Mouse (Mus musculus): ENCODE data around the gene Fhit.

Fhit gene

DNA sequence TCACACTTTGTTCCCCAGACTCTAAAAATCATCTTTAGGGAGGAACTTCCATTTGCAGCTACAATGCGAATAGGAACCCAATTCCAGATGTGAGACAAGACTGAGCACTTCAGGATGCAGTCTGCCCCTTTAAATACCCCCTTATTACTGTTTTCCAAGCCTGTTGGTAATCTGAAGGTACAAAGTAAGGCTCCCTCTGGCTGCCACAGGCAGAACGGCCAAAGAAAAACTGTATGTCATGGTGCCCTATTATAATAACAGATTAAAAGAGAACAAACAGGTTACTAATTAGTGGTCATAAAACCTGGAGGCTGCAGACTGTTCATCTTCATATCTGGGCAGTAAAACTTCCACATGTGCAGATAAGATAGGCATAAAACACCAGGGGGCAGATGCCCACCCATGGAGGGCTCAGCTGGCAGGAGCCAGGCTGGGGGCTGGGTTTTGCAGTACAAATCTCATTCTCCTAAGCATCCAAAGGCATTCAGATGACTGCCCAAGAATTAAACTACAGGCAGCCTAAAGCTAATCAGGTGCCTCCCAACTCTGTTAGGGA, 1439.8 kb downstream of the Fhit start:
- DNase-seq (ENCODE audit: low read depth, low spot score): no peak

DNA sequence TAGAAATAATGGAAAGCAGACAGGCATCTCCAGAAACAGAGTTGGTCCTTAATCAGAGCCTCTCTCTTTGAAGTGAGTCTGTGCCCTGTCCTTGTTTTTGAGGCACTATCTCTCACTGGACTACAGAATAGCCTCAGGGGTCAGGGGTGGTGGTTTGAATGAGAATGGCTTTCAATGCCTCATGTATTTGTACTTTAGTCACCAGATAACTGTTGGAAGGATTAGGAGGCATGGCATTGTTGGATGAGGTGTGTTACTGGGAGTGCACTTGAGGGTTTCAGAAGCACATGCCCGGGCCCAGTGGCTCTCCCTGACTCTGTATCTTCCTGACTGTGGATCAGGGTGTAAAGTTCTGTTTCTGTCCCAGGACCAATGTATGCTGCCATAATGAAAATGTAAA, 1463.2 kb downstream of the Fhit start:
- no peak for DNase-seq (ENCODE audit: low read depth, low spot score)

DNA sequence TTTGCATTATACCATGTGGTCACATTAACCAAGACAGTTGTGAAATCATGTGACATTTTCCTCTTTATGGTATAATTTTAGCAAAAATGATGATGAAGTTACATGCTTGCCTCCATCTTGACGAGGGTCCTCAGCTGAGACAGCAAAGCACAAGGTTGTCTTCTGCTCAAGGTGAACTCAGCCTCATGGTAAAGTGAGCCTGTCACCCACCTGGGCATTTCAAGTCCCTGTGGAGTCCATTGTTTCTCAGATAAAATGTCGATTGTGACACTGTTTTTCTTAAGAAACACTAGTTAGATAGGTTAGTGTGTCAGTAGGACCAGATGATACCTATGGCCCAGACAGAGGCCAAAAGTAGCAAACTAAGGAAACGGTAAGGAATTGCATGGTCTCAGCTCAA, 1464.7 kb downstream of the Fhit start:
- no peak for DNase-seq (ENCODE audit: low read depth, low spot score)

DNA sequence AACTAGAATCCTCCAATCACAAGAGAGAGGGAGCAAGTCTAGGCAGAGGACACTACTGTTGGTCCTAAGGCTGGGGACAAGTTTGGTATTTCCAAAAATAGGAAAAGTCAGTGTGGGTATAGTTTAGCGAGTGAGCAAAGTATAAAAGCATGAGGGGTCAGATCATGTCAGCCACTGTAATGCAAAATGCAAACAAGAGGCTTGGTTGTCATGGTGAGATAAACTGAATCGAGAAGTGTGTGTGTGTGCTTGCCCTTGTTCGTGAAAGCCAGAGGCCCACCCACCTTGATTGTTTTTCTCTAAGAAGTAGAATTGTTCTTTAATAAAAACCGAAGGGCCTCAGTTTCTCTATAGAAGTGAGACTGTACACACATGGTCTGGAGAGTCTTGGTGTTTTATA, 1465.8 kb downstream of the Fhit start:
- no peak for DNase-seq (ENCODE audit: low read depth, low spot score)

DNA sequence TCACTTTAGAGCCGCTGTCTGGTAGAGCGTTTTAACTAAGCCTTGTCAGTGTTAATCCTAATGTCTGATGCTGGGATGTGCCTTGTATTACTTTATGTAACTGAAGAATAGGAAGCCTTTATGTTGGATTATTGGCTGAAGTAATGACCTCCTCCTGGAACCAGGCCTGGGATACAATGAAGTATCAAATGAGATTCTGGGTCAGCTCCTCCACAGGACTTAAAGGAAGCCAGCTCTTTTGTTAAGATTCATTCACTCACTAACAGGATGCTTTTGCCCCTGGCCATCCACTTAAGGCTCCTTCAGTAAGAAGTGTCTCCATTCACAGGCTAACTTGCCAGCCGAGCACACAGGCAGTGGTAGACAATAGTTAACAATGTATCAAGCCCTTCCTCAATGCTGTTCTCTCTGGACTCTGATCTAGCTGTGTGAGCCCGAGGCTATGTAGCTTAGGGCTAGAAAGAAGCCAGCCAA, 1466.6 kb downstream of the Fhit start:
- DNase-seq (ENCODE audit: low read depth, low spot score): no peak

DNA sequence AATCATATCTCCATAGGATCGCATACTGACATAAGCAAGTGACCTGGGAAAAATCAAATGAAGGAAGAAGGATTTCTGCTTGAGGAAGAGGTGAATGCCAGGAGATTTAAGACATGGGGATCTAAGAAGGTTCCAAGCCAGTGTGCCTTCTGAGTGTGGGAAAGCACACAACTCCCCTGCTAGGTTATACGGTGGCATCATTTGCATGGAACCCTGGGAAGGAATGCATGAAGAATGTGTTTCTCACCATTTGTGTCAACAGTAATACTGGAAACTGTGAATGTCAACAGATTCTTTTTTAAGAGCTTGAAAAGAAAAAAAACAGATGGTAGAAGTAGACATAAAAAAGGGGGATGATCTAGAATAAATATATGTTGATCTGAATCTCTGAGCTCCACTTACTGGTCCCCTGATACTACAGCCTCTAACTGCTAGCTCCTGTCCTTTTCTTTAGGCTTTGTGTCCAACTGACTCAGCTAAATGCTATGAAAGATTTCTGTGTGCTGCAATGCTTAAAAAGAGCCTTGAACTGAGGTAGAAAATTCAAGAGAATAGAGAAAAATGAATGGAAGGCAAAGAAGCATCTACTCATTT, 1473.1 kb downstream of the Fhit start:
- DNase-seq (ENCODE audit: low read depth, low spot score): no peak

DNA sequence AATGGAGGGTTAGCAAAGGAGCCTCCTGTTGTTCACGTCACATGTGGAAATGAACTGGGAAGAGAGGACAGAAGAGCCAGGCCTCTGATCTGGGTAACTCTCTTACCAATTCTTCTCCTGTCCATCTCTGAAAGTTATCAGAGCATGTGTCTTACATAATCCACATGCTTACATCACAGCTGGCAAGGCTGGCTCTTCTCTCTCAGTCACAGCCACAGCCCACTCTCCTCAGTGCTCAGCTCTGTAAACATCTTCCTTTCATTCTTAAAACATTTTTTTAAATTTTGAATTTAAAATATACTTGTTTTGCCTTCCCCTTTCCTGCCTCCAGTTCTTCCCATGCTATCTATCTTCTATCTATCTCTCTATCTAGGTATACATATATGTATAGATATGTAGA, 1477.5 kb downstream of the Fhit start:
- DNase-seq (ENCODE audit: low read depth, low spot score): no peak

DNA sequence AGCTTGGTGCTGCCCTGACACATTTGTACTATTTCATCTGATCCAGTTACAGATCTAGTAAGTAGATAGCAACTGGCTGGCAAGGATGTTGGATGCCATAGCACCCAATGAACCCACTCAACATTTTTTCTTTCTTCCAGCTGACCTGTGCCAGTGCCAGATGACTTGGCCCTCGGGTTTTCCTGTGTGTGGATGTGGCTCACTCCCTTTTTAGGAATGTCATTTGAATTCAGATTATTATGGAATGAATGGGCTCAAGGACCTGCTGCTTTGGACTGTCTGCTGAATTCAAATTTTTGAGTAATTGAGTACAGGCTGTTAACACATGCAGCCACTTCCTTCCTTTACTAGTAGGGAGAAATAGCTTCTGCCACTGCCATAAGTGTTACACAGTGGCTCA, 1489.1 kb downstream of the Fhit start:
- no peak for DNase-seq (ENCODE audit: low read depth, low spot score)

DNA sequence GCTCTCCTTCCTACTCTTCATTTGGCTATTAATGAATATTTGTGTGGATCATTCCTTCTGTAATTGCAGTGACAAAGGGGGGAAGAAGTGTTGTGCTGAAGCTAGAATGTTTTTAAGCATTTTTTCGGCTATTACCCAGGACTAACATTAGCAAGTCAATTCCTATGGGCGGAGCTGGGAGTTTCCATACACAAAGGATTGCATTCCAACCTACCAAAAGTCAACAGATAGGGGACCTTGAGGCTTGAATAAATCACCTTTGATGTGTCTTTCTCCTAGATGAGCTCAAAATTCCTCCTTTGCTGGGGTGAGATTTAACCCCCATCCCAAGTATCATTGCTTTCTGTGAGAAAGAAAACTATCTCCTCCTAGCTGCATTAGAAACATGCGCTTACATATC, 1490.1 kb downstream of the Fhit start:
- no peak for DNase-seq (ENCODE audit: low read depth, low spot score)

DNA sequence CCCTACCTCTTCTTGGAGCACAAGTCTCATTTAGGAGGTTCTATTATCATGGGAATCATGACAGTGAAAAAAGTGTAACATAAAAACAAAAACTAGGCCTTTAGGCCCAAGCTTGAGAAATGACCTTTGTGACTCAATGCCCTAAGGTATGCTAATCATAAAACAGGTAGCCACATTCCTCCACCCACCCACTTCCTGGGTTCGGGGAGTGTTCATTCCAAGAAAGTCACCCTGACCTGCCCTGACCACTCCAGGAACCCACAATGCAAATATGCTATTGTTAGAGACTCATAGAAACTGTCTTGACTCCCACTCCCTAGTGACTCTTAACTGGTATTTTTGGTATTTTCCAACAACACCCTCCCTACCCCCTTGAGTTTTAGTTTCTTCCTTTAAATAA, 1492.1 kb downstream of the Fhit start:
- no peak for DNase-seq (ENCODE audit: low read depth, low spot score)

DNA sequence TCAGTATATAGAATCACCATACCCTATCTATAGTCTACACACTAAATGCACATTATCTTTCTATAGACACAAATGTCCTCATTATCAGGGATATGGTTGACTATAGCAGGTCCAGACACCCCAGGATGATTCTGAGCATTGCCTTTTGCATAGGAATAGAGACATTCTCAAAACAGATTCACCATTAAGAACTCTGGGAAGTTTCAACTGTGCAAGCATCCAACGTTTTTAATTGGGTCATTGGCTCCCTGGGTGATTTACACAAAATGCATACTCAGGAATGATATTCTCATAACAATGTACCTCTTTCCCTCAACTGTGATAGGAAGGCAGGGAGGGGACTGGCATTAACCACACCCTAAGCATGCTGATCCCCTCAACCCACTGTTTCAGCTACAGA, 1503.4 kb downstream of the Fhit start:
- no peak for DNase-seq (ENCODE audit: low read depth, low spot score)

DNA sequence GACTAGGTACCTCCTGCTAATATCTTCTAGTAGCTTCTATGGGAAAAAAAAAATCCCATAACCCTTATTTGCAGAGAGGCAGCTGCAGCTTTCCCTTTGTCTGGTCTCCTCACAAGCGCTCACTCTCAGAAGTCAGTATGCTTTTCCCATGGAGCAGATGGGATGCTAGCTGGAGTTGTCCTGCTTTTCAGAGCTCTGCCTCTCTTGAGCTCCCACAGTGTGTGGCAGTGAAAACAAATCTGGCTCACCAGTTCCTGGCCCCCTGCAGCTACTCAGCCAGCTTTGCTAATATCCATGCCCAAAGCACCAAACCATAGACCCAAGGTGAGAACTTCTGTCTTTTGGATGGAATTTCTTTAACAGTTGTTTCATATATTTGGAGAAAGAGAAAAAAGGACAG, 1510.4 kb downstream of the Fhit start:
- no peak for DNase-seq (ENCODE audit: low read depth, low spot score)

DNA sequence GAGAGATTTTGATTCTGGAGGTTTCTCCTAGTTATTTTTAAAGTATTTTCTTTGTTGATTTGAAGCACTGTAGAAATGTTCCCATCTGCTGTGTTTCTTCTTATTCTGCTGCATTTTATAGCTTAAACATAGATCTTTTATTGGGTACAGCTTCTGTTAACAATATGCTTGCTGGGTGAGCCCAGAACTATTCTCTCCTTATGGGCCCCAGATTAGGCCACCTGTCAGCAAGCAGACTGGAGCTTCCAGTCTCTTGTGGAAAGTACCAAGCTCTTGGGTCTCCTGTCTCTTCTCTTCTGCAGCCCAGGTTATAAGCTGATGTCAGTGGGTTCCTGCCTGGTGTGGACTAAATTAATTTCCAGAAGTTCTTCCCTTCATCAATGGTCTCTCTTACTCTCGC, 1513.4 kb downstream of the Fhit start:
- no peak for DNase-seq (ENCODE audit: low read depth, low spot score)

DNA sequence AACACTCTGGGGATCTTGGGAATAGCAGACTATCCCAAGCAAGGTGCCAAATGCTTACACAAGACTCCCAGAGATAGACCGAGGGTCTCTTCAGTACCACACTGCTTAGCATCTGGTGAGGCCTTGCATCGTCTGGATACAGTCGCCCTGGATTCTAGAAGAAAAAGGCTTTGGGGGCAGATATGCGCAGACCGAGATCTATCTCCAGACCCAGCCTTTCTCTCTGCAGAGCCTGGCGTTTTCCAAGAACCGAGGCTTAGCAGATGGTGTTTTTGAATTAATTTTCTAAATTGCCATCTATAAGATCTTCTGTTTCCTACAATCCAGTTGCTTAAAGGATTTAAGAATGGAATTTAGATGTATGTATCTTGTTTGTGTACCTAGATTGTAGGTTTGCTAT, 1515.6 kb downstream of the Fhit start:
- DNase-seq (ENCODE audit: low read depth, low spot score): no peak

DNA sequence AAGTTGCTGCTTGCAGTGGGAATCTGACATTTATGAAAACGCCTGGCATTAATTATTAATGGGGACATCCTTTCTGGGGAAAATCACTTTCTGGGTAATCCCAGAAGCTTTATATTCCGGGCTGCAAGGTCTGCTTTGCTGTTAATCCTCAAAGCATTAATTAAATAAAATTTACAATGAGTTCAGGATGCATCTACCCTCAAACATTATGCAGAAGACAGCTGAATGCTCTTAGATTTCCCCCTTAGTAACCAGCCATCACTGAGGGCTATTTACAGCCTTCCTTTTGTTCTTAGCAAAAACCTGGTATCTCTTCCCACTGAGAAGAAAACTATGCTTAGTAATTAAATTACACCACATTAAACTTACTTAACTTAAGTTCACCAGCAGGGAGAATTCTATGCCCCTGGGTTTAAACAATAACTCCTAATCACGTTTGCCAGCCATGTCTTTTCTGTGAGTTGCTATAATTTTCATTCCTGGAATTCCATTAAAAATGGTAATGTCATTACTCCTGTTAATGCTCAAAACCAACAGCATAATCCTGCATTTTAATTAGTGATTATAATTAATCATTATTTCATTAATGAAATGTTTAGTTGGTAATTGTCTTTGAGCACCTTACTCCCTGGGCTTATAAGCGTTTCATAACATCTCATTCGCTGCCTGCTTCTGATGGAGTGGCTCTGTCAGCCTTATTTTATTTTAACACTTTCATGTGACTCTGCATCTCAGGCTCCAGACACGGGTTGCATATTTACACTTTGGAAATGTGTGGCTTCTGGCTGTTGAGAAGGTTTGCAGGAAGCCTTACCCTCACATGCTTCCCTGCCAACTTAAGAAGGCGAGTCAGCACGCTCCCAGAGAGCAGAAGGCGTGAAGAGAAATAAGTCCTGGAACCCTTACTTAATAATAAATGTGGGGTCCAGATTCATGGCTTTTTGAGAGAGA, 1517.3 kb downstream of the Fhit start:
- DNase-seq (ENCODE audit: low read depth, low spot score): no peak

DNA sequence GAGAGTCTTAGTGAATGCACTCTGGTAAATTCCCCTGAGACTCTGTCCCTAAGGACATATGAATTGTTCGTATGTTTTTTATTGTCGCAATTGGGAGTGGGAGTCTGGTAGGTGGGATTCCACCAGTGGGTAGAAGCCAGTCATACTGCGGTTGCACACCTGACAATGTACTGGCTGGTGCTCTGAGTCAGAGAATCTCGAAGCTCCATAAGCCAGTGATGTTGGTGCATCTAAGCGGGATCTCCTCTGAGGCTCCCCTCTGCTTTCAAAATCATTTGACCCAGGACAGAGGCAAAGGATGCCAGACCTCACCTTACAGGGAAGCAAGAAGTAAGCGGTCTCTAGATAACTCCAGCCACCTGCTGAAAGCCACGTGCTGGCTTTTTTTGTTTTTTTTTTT, 1518.1 kb downstream of the Fhit start:
- no peak for DNase-seq (ENCODE audit: low read depth, low spot score)

DNA sequence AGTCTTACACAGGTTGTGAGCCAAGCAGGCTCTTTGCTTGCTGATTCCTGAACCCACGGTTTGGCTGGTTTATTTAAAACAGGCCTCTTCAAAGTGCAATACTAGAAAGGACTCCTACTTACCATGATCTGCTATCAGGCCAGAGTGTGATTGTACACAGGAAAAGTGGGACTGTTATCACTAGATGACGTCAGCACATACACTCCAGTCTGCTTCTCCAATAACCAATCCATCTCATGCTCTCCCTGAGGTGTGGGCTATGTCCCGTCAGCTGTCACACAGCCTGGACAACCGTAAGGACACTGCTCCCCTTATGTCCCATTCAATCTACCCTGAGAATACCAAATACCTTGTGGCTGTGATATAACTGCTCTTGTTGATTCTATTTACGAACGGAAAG, 1519.2 kb downstream of the Fhit start:
- no peak for DNase-seq (ENCODE audit: low read depth, low spot score)

DNA sequence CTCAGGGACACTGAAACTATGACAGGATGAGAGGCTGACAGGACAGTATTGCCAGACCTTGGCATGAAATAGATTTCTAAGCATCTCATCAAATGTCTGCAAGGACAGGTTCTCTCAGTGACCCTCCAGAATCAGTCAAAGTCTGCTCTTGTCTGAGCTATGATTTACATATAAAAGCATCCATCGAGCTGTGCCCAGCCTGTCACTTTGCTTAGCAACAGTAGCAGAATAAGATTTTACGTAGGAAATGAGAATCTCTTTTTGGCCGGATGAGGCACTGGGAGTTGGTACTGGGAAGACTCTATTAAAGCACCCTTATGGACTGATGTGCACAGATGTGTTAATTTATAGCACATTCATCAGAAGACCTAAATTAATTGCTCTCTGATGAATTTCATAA, 1519.8 kb downstream of the Fhit start:
- no peak for DNase-seq (ENCODE audit: low read depth, low spot score)

DNA sequence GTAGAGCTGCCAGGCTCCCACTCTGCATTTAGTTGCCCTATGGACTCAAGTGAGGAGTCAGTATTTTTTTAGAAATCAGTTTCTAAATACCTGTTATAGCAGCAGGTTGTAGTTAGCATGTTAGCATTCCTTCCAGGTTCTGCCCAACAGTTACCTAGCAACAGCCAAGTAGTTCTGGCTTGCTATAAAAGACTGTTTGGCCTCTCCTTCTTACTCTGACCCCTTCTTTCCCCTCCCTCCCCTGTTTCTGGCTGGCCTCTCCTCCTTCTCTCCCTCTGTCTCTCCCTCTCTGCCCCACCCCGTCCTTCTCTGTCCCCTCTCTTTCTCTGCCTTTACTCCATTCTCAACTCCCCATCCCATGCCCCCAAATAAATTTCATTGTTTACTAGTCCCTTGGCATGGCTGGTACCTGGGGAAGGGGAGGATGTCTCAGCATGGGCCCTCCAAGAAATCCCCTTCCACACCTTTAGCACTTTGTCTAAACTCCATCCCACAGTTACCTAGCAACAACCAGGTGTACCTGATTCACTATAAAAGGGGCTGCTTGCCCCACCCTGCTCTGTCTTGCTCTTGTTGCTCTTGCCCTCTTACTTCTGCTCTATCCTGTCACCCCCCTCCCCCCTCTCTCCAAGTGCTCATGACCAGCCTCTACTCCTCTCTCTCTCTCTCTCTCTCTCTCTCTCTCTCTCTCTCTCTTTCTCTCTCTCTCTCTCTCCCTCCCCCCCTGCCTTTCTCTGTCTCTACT, 1527.4 kb downstream of the Fhit start:
- no peak for DNase-seq (ENCODE audit: low read depth, low spot score)

DNA sequence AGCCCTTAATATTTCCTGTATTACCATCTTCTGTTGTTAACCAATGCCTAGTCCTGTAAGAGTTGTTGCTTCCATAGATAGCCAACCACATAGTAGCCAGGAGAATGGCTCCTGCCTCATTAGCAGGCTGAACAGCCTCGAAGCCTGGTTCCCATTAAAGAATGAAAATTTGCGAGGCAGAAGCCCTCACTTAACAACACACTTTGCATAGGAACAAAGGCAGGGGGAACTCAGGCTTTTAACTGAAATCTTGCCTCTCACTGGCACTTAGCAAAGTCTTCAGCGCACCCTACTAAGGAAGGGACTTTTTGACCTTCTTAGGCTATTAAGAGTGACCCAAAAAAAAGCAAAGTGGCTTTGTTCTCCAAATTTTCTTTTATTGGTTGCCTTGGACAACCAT, 1529.3 kb downstream of the Fhit start:
- no peak for DNase-seq (ENCODE audit: low read depth, low spot score)

DNA sequence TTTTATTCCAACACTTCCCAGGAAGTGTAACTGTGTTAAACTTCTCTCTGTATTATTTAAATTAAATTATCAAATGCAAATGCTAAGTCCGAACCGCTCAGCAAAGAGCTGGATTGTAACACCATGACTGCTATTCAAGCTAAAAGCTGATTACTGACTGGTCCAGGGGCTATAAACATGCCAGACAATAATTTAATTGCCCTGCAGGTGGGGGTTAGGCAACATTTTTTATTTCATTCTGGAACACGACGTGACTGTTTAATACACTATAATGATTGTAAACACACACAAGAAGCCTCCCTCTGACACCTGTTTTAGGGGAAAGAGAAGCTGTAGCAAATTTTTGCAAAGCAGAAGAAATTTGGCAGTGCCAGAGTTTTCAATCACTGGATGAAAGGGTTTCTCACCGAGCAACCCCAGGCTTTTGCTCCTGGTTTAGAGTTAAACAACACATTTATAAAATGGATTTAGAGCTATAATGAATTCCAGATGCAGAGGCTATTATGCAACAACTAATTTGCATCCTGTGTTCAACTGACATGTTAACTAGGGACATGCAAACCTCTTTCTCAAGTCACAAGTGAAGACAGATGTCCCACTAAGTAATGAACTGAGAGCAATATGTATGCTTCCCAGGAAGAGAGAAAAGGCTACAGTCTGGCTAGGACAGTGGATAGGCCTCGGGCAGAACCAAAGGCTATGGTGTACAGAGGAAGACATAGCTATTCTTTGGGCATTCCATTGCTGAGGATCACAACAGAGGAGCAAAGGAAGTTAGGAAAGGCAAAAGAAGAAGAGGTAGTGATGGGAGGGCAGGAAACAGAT, 1538.4 kb downstream of the Fhit start:
- no peak for DNase-seq (ENCODE audit: low read depth, low spot score)
